Mouse (Mus musculus) kidney, adult 9 months (tissue): ENCODE measurements around the gene Mgp.
A peak's percentile ranks its signal among the peaks of the same experiment; 100 is the strongest.

Experiments used
- DNase-seq: peaks from one replicate; pipeline ENCODE4 v3.0.0; 2022

Mgp gene

DNA sequence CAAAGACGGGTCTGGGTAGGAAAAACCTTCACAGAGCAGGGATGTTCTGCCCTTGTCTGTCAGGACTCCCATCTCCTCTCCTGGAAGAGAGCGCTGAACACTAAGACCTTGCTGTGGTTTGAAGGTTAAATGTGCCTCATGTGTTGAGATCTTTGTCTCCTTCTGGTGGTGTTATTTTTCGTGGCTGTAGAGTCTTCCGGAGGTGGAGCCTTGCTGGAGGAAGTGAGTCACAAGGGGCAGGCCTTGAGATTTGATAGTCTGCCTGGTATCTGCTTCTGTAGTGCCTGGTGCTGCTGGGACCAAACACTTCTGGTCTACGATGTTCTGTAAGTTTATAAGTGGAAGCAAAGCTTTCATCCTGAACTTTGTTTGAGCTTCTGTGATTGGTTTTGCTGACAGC is 26.7 kb downstream of the Mgp start:
- DNase-seq = no peak

DNA sequence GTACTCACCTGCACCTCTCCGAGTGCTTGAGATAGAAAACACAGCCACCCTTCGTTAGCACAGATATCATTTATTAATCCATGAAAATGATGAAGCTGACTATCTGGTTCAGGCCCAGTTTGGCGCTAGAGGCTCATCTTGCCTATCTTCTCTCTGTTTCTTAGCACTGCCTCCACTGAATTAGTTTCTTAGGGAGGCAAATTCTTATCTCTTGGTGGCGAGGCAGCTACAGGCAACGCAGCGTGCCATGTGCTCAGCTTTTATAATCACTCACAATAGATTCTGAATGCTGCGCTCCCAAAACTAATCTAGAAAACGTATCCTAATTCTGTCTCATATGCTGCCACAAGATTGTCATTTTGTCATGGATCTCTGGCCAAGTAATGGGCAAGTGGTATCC is 27.2 kb downstream of the Mgp start:
- DNase-seq = no peak

DNA sequence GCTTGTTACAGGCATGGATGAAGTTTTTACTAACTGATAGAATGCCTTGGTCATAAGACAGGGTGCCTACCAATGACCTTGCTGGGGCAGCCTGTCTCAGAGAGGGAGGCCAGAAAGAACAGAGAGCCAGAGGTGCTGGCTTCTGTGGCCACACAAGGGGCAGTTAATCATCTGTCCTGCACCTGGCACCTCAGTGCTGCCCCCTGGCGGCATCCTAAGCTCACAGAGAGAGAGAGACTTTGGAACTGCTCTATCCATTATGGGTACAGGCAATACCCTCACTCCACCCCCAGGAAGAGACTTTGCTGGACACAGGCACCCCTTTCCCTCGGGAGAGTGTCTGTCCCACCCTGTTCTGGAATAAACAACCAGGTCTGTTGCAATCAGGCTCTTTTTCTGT is 27.8 kb downstream of the Mgp start:
- peak; percentile 71 for DNase-seq

DNA sequence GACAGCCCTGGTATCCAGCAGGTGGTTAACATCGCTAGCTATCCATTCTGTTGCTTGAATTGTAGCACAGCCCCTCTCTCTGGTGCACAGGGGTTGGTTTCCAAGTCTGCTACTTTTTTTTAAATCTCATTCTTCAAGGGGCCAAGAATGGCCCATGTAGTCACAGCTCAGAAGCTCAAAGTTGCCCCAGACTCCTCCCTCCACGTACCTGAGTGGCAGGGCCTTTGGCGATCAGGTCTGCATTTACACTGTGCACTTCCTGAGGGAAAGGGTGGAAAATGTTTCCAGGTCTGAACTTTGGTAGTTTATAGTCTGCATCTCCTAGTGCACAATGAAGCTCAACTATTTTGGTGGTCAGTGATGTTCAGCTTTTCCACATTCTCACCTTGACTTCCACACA is 28.4 kb downstream of the Mgp start:
- no peak for DNase-seq

DNA sequence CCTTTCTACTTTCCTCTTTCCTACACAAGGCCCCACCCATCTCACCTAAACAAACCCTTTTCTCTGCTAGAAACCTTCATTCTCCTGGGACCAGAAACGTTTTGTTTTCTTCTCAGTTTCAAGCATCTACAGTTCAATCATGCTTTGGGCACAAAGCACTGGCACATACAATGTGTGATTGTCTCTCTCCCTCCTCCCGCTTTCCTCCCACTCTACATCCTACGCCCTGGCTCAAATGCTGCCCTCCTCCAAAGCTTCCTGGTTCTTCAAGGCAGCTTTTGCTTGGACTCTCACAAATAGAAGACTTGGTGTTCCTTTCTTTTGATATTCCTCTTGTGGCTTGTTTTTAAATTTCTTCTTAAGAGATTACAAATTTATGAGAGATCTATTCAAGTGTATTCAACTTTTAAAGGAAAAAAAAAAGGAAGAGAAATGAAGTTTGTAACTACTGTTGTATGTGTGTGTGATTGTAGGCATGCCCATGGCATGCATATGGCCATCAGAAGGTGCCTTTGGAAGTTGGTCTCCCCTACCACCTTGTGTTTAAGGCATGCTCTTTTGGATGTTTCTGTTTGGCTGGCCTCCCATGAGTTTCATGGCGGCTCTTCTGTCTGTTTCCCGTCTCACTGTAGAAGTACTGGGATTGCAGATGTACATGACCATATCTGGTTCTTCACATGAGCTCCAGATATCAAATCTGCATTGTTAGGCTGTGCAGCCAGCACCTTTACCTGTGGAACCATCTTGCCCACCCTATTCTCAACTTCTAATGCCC is 29.7 kb downstream of the Mgp start:
- no peak for DNase-seq

DNA sequence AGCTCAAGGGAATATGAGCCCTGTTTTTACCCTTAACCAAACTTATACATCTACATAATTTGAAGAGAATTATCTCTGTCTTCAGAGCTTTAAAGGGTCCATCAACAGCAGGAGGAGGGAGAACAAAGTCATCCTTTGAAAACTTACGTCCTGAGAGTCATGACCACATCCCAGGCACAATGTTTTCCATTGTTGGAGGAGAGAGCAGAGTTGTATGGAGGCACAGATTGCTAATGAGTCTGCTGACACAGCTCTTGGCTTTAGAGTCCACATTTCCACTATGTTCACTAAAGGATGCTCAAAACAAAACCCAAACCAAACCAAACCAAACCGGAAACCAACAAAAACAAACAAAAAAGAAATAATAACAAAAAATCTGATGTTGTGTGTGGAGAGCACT is 30.7 kb downstream of the Mgp start:
- DNase-seq = no peak

DNA sequence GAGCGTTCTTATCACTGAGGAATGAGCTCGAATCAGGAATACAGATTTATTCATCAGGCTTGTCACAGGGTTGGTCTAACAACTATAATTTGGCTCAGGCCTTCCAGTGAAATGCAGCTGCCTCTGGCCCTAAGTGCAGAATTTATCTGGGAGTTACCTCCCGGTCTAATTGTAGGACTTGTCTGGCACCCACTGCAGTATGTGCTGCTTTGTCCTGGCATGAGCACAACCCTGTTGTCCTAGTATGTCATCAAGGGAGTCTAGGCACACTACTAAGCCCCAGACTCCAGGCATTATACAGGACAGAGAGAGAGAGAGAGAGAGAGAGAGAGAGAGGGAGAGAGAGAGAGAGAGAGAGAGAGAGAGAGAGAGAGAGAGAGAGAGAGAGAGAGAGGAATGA is 38.3 kb downstream of the Mgp start:
- no peak for DNase-seq

DNA sequence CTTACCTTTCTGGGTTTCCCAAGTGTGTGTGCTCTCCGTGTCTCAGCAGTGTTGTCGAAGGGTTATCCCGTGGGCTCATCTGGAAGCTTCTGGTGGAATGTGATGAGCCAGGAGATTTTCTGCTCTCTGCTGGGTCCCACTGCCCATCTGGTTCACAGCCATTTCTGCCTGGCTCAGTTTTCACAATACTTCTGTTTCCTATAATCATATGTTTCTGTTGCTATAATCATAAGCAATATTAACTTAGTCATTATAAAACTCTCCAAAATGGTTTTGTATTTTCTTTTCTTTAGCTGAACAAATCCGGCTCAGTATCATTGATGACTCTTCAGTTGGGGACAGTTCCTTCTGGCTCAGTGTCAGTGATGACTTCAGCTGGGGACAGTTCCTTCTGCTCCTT is 40.3 kb downstream of the Mgp start, which contains the start of gene Smco3:
Gene Smco3 (minus strand): TSS at position 101 of the 400 bp plus-strand sequence.
- no peak for DNase-seq

DNA sequence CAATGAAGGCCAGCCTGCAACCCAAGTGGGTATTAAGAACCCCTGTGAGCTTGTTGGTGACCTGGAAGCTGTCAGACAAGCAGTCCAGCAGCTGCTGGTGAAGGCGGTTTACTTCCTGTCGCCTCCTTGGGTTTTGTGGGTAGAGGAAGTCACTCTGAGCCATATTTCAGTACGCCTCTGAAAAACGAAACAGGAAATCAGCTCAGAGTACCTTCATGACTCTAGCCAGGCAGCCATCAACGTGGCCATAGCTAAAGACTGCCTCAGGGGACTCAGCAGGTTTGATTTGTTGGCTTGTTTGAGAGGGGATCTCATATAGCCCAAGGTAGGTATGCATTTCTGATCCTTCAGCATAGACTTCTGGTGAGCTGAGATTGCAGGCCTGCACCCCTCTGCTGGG is 43.9 kb downstream of the Mgp start:
- DNase-seq = no peak

DNA sequence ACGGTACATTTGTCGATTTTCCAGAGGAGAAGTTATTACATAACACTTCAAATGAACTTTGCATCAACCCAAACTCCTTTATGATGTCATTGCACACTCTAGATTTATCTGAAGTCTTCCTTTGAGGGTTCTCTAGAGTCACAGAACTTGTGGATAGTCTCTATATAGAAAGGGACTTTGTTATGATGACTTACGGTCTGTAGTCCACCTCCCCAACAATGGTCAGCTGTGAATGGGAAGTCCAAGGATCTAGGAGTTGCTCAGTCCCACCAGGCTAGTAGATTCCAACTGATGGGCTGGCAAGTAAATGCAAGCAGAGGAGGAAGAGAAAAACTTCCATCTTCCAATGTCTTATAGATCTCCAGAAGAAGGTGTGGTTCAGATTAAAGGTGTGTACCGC is 46.9 kb downstream of the Mgp start:
- DNase-seq = no peak

DNA sequence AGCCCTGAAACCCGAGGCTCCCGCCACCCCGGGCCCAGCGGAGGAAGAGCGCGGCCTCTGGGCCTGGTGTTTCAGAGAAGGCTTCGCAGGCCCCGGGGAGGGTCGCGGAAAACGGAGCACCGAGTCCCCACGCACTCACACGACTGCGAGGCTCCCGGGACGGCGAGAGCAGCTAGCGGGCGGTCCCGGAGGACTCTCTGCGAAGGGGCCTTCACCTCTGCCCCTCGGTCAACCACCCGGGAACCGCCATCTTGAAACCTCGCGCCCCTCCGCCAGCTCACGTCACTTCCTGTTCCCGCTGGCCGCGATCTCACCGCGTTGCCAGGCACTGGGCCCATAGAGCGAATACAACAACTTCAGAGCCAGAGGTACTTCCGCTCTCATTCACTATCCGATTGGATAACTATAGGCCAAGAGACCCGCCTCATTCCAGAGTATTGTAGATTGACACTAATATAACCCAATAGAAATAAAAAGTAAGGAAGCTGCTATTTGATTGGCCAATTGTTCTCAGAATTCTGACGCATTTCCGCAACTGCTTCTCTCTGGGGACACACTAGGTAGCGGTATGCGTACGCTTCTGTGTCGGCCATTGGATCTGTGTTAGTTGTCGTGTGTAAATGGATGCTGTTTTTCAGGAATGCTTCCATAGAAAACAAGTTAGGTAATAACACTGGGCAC is 47.6 kb downstream of the Mgp start, which contains the start of gene Wbp11:
Gene Wbp11 (minus strand): TSS at position 353 of the 681 bp plus-strand sequence.
- peak; percentile 99 for DNase-seq

DNA sequence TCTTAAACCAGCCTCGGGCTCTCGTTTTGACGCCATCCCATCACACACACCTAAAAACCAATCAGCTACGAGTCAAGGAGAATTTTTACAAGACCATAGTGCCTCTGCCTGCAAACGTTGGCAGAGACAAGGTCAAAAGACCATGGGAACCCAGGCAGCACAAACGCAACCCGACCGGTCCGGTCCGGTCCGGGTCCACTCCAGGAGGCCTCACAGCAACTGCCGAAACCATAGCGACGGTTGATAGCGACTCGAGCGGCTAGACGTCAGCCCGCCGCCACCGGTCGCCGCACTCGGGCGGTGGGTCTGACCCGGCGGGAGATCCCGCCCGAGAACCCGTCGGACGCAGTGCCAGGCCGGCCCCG is 48.1 kb downstream of the Mgp start, which contains the start of gene BC049715:
Gene BC049715 (plus strand): TSS at position 111 of the 365 bp plus-strand sequence.
- DNase-seq = peak; percentile 53

DNA sequence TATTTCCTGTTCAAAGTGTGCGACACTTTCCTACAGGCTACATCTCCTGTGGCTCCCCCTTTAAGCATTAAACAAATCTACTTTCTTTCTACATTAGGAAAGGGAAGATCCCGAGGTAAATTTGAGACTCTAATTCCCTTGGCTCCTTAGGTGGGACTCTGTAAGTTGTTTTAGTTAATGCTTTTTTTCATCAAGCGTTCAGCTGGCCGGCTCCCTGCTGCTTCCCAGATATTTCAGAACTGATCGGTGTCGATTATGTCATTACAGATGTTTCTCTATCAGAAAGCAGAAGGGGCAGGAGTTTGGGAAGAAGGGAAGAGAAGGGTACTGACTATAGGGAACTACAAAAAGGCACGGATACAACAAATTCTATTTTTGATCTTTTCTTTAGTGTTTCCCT is 48.5 kb downstream of the Mgp start:
- DNase-seq = no peak

DNA sequence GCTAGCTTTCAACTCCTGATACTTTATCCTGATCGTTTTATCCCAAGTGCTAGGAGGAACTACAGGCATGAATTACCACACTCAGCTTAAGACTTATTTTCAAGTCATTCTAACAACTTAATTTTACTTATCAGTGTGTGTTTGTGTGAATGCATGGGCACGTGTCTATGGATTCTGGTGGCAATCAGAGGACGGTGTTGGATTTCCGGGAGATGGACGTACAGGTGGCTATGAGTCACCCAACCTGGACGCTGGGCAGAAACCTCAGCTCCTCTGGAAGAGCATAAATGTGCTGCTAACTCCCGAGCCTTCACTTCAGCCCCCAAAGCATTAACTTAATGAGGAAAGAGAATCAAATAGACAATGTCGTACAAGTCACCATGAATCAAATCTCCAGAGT is 50.6 kb downstream of the Mgp start:
- no peak for DNase-seq
